Mouse (Mus musculus) retina, embryonic 14.5 days (tissue): Measurements from ENCODE around the gene Nedd1.
A peak's percentile ranks its signal among the peaks of the same experiment; 100 is the strongest.

Experiments
- DNase-seq: peaks from one replicate; pipeline ENCODE4 v3.0.0-alpha.2; 2015; ENCODE audit warnings: low spot score

The Nedd1 gene

DNA sequence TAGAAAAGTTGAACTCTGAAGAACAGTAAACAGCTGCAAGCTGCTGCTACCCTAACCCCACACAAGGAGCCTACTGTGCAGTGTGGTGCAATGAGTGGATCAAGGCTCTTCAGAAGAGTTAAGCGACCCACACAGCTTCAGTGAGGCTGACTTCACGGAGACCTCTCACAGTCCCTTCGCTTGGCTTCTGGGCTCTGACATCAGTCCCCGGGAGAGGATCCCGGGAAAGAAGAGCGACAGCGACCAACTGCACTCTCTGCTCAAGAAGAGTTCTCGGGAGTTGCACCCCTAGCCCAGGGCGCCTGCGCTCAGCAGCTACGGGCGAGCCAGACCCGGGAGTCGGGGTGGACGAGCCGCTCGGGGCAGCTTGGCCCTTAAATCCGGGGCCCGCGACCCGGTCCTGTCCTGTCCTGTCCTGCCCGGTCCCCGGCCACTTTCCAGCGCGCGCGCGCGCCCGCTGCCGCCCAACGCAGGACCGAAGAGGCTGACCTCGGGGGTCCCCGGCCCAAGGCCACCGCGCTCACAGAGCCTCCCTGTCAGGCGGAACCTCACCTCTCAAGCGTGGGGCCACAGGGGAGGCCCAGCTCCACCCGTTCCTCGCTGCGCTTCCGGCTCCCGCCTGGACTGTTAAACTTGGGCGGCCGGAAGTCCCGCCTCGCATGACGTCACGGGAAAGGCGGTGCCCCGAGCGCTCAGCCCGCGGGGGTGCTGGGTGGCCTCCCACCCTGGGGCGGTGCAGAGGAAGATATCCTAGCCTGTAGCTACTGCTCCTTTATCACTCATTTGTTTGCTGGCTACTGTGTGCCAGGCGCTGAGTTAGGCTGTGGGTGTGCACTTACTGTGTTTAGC, at the start of gene Nedd1:
Nedd1 (minus strand) TSS at position 650 of the 849 bp plus-strand sequence.
- peak; percentile 93 for DNase-seq

DNA sequence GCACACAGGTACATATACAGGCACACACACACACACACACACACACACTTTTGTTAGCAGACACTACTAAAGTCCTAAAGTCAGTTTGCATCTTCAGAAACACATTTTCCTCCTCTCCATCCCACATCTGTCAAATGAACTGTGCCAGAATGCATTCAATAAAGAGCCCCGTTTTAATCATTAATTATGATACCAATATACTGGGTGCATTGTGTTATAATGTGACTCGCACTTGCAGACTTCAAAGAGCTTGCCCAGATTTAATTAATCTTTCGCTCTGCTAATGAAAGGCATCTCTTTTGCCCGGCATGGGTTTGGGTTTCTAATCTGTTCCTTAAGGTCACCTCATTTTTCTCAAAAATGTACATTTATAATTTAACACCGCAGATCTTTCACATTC, 32.1 kb upstream of the Nedd1 start:
- no peak for DNase-seq

DNA sequence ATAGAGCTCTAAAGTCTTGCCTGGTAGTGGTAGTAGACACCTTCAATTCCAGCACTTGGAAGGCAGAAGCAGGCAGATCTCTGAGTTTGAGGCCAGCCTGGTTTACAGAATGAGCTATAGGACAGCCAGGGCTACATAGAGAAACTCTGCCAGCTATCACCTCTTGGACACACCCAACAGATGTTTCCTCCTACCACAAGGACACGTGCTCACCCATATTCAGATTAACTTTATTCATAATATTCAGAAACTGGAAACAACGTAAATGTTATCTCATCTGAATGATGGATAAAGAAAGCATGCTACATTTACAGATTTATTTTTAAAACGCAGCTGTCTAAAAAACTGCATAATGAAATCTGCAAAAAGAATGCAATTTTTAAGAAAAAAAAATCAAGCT, 8.1 kb upstream of the Nedd1 start:
- DNase-seq: no peak

DNA sequence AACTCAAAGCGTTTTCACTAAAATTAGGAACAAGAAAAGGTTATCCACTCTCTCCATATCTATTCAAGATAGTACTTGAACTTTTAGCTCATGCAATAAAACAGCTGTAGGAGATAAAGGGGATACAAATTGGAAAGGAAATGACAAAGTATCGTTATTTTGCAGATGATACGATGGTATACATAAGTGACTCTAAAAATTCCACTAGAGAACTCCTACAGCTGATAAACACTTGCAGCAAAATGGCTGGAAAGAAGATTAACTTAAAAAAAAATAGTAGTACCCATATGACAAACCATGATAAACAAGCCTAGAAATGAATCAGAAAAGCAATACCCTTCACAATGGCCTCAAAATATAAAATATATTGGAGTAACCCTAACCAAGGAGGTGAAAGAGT, 6.5 kb upstream of the Nedd1 start:
- DNase-seq: no peak

DNA sequence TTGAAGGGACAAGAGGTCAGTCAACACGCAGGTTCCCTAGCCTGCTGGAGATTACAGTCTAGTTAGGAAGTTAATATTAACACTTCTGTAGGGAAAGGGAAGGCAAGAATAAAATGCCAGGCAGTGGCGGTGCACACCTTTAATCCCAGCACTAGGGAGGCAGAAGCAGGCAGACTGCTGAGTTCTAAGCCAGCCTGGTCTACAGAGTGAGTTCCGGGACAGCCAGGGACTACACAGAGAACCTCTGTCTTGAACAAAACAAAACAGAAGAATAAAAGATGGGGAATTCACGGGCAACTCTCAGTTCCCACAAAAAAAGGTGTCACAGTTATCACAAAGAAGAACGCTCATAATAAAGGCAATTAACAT, 384 bp upstream of the Nedd1 start:
- no peak for DNase-seq

DNA sequence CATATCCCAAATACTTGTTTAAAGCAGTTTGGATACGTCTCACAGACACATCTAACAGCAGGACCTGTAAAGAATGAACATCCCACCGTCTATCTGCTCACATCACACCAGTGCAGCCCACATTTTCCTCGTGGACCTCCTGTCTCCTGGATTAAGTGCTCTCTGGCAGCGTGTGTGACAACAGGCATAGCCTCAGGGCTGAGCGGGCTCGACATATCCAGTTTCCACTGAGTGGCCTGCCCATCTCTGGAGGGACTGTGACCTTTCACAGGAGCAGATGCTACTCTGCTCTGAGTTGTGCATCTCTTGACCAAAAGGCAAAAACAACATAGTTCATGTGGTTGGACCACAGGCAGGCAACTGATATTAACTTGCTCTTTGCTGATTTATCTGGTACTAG, 23.2 kb downstream of the Nedd1 start:
- DNase-seq: peak; percentile 7

DNA sequence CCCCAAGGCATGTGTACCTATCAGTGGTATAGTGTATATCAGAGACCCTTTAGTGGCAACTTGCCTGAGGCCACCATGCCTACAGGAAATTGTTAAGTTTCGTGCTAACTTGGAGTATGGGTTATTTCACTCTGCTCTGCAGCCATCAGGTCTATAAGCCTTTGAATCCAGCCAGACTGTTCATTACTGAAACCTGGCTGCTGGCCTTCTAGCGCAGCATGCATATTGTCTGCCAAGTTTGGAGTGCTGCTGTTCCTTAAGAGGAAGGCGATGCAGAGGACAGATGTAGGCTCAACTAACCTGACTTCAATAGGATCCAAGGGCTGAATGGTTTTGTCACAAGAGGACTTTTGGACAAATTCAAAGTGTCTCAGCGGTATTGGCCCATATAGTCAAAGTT, 47.2 kb downstream of the Nedd1 start:
- no peak for DNase-seq

DNA sequence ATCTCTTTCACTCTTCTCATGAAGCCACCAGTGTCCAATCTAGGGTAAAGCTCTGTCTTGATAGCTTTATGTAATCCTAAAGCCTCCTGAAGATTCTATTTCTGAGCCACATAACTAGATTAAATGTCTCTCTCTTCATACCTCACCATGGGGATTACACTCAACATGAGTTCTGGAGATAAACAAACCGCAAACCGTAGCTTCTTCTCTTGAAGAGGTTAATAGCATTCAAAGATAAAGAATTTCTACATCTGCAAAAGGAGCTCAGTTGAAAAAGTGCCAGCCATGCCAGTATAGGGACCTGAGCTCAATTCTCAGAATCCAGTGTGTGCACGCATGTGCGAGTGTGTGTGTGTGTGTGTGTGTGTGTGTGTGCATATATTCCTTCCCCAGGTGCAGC, 50.3 kb downstream of the Nedd1 start:
- DNase-seq: no peak

DNA sequence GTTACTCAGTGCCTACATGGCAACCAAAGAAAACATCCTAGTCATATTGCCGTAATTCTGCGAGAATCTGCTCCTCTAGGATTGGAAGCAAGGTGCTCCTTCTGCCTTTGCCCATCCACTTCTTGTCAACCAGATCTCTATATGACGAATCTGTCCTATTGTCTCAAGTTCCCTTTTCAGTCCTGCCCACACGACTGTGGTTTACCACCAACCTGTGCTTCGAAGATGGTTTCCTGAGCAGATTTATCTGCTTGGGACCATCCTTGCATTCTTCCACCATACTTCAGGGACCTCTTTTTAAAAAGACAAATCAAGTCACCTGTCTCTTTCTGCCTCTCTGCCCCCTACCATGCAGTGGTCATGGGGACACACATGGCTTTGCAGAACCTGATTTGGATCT, 56.9 kb downstream of the Nedd1 start:
- no peak for DNase-seq

DNA sequence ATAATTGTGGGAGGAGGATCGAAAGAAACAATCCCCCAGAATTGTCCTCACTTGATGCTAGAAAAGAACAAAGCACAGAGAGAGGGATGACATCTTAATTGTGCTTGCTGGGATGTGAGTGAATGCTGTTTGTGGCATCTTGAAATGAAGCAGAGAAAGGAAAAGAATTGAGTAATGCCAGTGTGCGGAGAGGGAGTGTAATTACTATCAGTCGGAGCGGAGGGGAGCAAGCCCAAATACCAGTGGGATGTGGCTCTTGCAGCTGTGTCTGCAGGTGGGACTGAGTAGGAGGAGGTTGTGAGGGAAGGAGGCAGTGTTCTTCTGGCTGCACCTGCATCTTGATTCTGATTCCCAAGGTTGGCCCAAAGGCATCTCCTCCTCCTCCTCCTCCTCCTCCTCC, 69.0 kb downstream of the Nedd1 start:
- DNase-seq: no peak

DNA sequence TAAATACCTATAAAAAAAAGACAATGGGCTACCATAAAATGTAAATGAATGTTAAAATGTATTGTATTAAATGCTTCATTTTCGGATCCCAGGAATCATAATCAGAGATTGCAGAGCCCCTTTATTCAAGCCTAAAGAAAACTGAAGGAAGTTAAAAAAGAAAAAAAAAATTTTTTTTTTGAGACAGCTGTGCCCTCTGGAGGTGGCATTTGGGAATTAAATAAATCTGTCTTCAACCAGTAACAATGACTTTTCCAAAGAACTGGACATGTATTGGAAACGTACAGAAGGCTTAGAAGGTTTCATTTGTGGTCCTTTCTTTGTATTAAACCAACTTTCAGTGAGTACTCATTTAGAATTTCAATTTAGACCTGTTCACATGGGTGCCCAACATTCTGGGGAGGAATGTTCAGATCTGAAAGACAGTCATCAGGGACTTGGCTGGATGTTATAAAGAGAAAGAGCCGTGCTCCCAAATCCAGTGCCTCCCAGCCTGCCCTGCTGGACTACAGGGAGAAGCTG, 69.8 kb downstream of the Nedd1 start:
- peak; percentile 82 for DNase-seq

DNA sequence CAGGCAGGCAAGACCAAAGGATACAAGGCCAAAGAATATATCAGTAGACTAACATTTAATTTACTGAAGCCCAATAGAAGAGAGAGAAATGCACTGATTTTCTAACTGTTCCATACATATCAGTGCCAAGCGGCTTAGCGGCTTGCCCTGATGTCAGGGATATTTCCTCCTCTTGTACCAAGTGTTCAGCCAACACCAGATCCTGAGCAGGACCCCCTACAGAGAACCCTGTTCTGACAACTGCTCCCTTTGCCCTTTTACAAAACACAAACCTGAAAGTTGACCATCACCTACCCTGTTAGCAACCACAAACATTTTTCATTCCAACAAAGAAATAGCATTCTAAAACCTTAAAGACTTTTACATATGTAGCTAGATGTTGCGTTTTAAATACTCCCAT, 71.0 kb downstream of the Nedd1 start:
- DNase-seq: no peak

DNA sequence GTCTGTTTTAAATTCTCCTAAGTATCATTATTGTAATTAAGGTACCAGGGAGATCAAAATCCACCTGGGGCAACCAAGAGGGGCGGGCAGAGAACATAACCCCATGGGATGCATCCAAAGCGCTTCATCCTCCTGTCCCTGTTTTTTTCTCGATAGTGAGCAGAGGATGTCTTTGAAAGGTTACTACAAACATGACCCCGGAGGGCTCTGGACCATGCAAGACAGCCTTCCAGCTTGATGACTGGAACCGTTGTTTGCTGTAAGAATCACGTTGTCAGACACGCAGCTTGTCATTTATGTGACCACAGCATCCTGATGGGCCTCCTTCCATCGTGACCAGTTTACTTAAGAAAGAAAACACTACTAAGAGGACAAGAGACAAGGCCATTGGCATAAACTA, 73.1 kb downstream of the Nedd1 start:
- peak; percentile 20 for DNase-seq

DNA sequence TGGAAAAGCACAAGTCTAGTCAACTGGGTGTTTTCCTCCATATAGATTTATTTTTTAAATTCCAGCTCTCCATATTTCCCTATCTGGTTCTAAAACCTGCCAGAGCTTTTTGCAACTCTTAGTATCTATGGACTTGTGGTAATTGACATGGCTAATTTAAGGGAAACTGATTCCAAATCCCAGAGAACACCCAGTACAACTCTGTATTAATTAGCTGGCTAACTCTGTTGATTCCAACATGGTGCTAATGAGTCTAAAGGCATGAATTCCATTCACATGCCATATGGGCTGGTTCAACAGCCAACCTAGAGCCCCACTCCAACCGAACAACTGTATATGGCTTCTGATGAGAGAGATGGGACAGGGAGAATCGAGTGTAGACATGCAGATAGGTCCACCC, 74.5 kb downstream of the Nedd1 start:
- no peak for DNase-seq

DNA sequence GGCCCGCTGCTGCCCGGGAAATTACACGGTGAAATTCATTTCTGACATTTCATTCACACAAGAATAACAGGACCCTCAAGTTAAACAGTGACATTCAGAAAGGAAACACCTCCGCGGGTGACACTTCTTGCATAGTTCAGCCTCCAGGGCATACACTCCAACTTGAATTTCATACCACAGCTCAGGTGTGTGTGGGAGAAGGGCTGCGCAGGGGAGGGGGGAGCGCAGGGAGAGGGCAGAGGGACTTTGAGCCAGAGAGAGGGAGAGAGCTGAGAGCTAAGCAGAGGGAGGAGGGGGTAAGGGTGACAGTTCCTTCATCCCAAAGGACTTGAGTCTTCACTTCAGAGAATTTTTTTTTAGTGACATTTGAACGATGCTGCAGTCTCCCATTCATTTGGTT, 78.2 kb downstream of the Nedd1 start:
- no peak for DNase-seq

DNA sequence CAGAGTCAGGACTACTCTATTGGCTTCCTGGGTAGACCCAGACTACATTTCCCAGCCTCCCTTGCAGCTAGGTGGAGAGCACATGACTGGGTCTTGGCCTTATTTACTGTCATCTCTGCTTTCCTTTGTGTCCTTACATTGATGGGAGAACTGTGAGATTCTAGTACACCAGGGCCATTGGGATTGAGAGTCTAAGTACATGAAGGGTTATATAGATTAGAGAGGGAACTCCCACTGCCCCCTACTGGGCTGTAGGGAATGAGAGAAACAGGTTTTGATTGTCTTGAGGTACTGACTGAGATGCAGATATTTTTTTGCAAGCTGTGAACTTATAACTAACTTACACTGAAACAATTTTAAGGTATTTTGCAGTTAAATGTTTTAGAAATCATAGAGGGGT, 81.2 kb downstream of the Nedd1 start:
- DNase-seq: no peak
